Mouse (Mus musculus) liver, embryonic 15.5 days (tissue): ENCODE measurements at regions not wholly inside any gene's neighbourhood (a gene's known extent, or its start where the extent isn't known, plus 50 kb on each side); places are given as distances from the start of the nearest gene placed in this dataset.

ENCODE experiments used
- ATAC-seq: fragments of 200-750 bp; cut with Nextera tagmentation; 2 replicates; pipeline ENCODE4 v1.8.0; 2017; ENCODE audit warnings: moderate number of reproducible peaks, mild to moderate bottlenecking, moderate library complexity; ENCODE audit not compliant: insufficient read depth
- H3K27ac ChIP-seq: fragments of 300-500 bp; sonication (generic); replicated peaks from 2 replicates; pipeline ENCODE4 v1.5.1; 2015; ENCODE audit warnings: mild to moderate bottlenecking, inconsistent platforms
- H3K27me3 ChIP-seq: fragments of 300-500 bp; sonication (generic); 2 replicates; pipeline ENCODE4 v1.6.1; 2015; ENCODE audit warnings: mild to moderate bottlenecking, inconsistent platforms
- H3K36me3 ChIP-seq: fragments of 300-500 bp; sonication (generic); replicated peaks from 2 replicates; pipeline ENCODE4 v1.6.1; 2015; ENCODE audit warnings: moderate library complexity, mild to moderate bottlenecking, inconsistent platforms
- H3K4me1 ChIP-seq: fragments of 300-500 bp; sonication (generic); replicated peaks from 2 replicates; pipeline ENCODE4 v1.6.1; 2015; ENCODE audit warnings: inconsistent platforms
- H3K4me2 ChIP-seq: fragments of 300-500 bp; sonication (generic); 2 replicates; pipeline ENCODE4 v1.6.1; 2015; ENCODE audit warnings: moderate library complexity, mild to moderate bottlenecking, inconsistent platforms
- H3K4me3 ChIP-seq: fragments of 300-500 bp; sonication (generic); replicated peaks from 2 replicates; pipeline ENCODE4 v1.5.1; 2015; ENCODE audit warnings: mild to moderate bottlenecking, inconsistent platforms
- H3K9ac ChIP-seq: fragments of 300-500 bp; sonication (generic); 2 replicates; pipeline ENCODE4 v1.6.1; 2015; ENCODE audit warnings: moderate library complexity, mild to moderate bottlenecking, inconsistent platforms
- H3K9me3 ChIP-seq: fragments of 300-500 bp; sonication (generic); replicated peaks from 2 replicates; pipeline ENCODE4 v1.6.1; 2016; ENCODE audit warnings: inconsistent platforms
- whole genome bisulfite sequencing: fragments of 180-500 bp; shearing (Covaris S2); methylation state at CpG from one replicate; pipeline ENCODE4 v1.1.7; 2015; ENCODE audit warnings: mixed read lengths; ENCODE audit not compliant: insufficient replicate concordance; 5-methylcytosine and 5-hydroxymethylcytosine counted together

DNA sequence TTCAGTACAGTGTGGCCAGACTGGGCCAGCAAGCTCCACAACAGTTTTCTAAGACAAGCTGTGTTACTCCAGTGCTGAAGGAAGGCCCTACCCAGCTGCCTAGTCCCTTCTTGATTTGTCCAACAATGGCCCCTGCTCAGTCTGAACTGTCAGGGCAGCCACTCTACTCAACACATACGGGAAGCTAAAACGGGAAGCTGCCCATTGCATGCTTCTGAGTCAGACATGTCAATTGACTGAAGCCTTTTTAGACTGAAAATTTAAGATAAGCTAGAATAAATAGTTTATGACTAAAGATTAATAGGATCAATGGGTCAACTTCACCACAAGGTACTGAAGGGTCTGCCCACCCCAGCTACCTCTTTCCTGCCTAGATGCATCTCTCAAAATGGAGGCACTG lies 181.4 kb upstream of the Cdyl start:
- H3K9ac ChIP-seq: no peak overlapping the region
- H3K36me3 ChIP-seq: no peaks in the 10 kb centered on the region
- no peak overlapping the region for H3K4me3 ChIP-seq
- H3K4me1 ChIP-seq: no peaks in the 10 kb centered on the region
- H3K27me3 ChIP-seq: no peaks in the 10 kb centered on the region
- H3K9me3 ChIP-seq: no peaks in the 10 kb centered on the region
- 35% methylated on average over 2 of the region's 2 CpGs for WGBS
- no peak for ATAC-seq
- H3K4me2 ChIP-seq: no peak overlapping the region
- H3K27ac ChIP-seq: no peak overlapping the region

DNA sequence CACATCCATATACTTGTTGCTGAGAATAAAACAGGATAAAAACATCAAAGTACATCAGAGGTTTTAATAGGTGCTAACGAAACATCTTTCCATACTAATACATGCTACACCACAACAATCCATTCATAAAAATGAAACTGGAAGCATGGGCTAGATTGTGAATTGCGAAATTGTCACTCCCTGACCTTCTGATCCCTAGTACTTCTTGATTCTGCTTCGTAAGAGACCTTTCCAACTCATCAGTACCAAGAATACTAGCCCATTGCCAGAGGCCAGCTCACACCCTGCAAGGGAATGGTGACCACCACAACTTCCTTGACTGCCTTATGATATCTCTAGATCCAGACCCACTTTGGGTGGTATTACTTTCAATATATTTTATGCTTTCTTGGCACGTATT lies 177.3 kb upstream of the Cdyl start:
- Histone ChIP-seq H3K36me3 (no peaks in the 10 kb centered on the region), H3K4me3 (no peak overlapping the region), H3K9ac (no peak overlapping the region), H3K4me2 (no peak overlapping the region), H3K27me3 (no peaks in the 10 kb centered on the region), H3K27ac (no peak overlapping the region), H3K4me1 (no peaks in the 10 kb centered on the region), H3K9me3 (no peaks in the 10 kb centered on the region)
- WGBS: 61% methylated on average over 4 of the region's 4 CpGs
- ATAC-seq: no peak

DNA sequence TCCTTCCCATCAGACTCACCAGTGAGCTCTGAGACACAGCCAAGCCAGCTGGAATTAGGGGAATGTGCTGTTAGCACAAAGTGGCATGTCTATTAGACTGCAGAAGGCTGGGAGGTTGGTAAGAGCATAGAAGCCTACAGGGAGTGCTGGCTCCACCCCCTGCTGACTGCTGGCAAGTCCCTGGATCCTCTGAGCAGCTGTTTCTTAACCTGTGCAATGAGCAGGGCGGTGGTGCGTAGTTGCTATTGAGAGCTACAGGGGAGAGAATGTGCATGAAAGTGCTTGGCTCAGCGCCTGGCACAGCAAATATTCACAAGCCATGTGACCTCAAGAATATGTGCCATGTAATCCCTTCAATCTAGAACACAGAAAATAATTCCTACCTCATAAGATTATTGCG lies 173.5 kb upstream of the Cdyl start:
- H3K9ac ChIP-seq: no peak overlapping the region
- no peaks in the 10 kb centered on the region for H3K9me3 ChIP-seq
- no peaks in the 10 kb centered on the region for H3K36me3 ChIP-seq
- no peak overlapping the region for H3K4me2 ChIP-seq
- ATAC-seq: no peak
- no peak overlapping the region for H3K27ac ChIP-seq
- WGBS: 75% methylated on average over 4 of the region's 4 CpGs
- H3K4me3 ChIP-seq: no peak overlapping the region
- no peaks in the 10 kb centered on the region for H3K4me1 ChIP-seq
- no peaks in the 10 kb centered on the region for H3K27me3 ChIP-seq

DNA sequence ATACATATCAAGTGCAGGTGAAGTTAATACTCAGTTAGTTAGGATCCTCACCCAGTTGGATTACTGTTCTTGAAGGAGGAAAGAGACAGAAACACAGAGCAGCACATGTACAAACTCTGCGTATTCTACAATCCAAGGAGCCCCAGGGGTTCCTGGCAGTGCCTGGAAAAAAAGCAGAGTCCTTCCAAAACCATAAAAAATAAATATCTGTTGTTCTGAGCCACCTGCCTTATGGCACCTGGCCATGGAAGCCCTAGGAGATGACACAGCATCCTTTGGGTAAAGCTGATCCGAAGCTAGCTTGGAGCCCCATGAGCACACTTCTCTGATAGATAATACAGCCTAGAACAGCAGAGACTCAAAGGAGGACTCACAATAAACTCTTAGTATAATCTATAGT lies 159.9 kb upstream of the Cdyl start:
- H3K27me3 ChIP-seq: no peaks in the 10 kb centered on the region
- no peaks in the 10 kb centered on the region for H3K36me3 ChIP-seq
- no peak for ATAC-seq
- no peak overlapping the region for H3K27ac ChIP-seq
- no peak overlapping the region for H3K4me3 ChIP-seq
- WGBS: 65% methylated on average over 2 of the region's 2 CpGs
- H3K4me2 ChIP-seq: no peak overlapping the region
- no peaks in the 10 kb centered on the region for H3K4me1 ChIP-seq
- no peak overlapping the region for H3K9ac ChIP-seq
- no peaks in the 10 kb centered on the region for H3K9me3 ChIP-seq

DNA sequence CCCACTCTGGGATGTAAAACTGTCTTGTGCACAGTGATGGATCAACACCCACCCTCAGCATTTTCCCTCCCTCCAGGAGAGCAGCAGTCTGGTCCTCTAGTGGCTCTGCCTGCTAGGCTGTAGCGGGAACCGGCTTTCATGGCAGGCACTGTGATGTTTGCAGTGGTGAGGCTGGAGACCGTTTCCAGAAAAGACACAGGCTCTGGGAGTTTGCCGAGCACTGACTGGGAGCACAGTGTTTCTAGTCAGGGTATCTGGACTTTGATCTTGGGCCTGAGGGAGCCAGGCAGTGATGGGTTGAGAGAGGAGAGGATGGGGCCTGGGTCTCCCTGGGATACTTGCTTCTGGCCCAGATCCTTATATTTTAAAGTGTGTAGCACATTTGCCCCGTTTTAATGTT lies 158.7 kb upstream of the Cdyl start:
- Histone ChIP-seq H3K27ac (no peak overlapping the region), H3K4me3 (no peak overlapping the region), H3K9ac (no peak overlapping the region), H3K4me2 (no peak overlapping the region), H3K36me3 (no peaks in the 10 kb centered on the region), H3K27me3 (no peaks in the 10 kb centered on the region), H3K4me1 (no peaks in the 10 kb centered on the region), H3K9me3 (no peaks in the 10 kb centered on the region)
- ATAC-seq: no peak
- 57% methylated on average over 5 of the region's 5 CpGs for WGBS

DNA sequence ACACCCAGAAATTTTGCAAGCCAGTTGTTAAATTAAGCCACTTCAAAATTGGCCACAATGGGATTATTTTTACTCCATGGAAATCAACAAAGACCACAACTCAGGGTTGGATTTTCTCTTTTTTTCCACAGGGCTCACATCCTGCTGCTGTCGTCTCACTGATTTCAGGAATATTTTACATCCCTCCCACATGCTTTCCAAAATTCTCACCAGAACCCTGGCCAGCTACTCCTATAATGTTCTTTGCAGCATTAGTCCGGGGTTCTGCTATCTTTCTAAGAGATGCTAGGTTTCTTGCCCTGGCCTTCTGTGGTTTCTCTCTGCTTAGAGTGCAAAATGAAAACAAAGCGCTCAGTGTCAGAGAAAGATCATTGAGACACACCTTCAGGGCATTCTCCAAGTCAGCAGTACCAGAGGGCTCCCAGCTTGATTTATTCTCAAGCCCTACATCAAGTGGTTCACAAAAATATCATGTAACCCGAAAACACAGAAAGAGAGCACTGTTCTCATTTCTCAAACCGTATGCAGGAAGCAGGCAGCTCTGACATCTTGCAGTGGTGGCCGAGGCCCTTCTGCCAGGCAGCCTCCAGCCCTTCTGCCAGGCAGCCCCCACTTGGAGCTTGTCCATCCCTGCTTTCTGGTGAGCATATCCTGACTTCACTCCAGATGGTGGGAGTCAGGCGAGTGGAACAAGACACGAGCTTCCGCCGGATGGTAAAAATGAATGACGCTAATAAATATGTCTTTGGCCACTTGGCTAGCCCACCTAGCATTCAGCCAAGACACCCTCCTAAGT lies 158.1 kb upstream of the Cdyl start:
- no peaks in the 10 kb centered on the region for H3K36me3 ChIP-seq
- H3K4me1 ChIP-seq: no peaks in the 10 kb centered on the region
- no peaks in the 10 kb centered on the region for H3K27me3 ChIP-seq
- no peak overlapping the region for H3K4me3 ChIP-seq
- ATAC-seq: no peak
- no peaks in the 10 kb centered on the region for H3K9me3 ChIP-seq
- no peak overlapping the region for H3K9ac ChIP-seq
- no peak overlapping the region for H3K4me2 ChIP-seq
- no peak overlapping the region for H3K27ac ChIP-seq
- 68% methylated on average over 11 of the region's 11 CpGs for WGBS

DNA sequence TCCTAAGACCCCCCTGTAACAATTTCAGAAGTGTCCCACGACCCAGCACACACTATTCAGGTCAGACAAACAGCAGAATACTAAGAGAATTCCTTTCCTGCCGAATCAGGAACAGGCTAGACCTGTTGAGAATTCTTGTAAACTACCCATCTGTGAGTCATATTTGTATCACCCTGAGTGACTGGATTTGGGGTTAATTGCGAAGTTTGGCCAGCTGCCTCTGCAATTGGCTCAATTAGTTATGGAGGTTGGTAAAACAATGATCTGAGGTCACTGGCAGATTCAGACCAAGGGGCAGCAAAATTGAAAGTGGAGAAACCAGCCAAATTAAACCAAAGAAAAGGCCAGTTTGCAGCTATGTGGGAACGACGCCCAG lies 157.5 kb upstream of the Cdyl start:
- H3K9me3 ChIP-seq: no peaks in the 10 kb centered on the region
- WGBS: 53% methylated on average over 5 of the region's 5 CpGs
- no peak overlapping the region for H3K4me2 ChIP-seq
- H3K9ac ChIP-seq: no peak overlapping the region
- no peak for ATAC-seq
- H3K36me3 ChIP-seq: no peaks in the 10 kb centered on the region
- no peak overlapping the region for H3K4me3 ChIP-seq
- H3K27me3 ChIP-seq: no peaks in the 10 kb centered on the region
- H3K4me1 ChIP-seq: no peaks in the 10 kb centered on the region
- H3K27ac ChIP-seq: no peak overlapping the region

DNA sequence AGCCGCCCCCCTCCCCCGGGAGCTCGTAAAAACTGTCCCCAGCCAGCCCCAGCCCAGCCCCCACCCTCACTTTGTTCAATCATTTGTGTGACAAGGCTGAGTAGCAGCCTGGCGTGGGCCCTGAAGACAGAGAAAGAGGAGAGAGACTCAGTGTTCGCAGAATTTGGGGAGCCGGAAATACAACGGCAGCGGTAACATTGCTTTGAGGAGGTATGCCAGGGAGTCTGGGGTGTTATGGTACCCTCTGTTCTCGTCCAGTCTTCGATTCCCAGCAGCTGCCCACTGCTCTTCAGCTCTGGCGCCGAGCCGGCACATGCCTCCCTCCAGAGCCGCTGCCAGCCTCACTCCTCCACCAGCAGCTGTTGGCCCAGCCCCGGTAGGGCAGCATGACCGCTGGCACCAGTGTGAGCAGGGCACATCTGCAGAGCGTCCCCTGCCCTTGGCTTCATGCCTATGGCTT lies 156.2 kb upstream of the Cdyl start:
- H3K36me3 ChIP-seq: no peaks in the 10 kb centered on the region
- no peak overlapping the region for H3K4me2 ChIP-seq

DNA sequence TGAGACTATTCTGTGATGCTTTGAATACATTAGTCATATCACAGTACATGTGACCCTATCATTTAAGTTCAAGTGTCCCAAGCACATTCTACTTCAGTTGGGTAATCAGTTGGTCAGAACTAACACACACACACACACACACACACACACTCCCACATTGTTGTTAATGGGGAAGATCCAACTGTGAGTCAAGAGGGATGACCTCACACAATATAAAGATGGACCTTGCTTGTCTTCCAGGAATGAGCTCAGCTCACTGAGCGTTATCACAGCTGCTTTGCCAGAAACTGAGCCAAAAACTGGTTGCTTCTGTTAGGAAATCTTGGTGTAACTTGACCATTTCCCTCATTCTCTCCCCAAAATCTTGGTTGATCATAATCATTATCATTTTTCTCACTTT lies 152.4 kb upstream of the Cdyl start:
- no peaks in the 10 kb centered on the region for H3K27me3 ChIP-seq
- H3K4me1 ChIP-seq: 0 out of 2 replicates have a peak, but pooled peaks cover 2% of the 10 kb centered on the region
- H3K9me3 ChIP-seq: no peaks in the 10 kb centered on the region
- H3K9ac ChIP-seq: no peak overlapping the region
- ATAC-seq: no peak
- 58% methylated on average over 1 of the region's 1 CpGs for WGBS
- H3K4me2 ChIP-seq: no peak overlapping the region
- no peaks in the 10 kb centered on the region for H3K36me3 ChIP-seq
- H3K4me3 ChIP-seq: no peak overlapping the region
- no peak overlapping the region for H3K27ac ChIP-seq

More for the DNA sequence above, 156.2 kb upstream of the Cdyl start:
- Histone ChIP-seq H3K9me3 (no peaks in the 10 kb centered on the region), H3K4me3 (no peak overlapping the region), H3K9ac (no peak overlapping the region), H3K27me3 (no peaks in the 10 kb centered on the region), H3K27ac (no peak overlapping the region), H3K4me1 (no peaks in the 10 kb centered on the region)
- 75% methylated on average over 17 of the region's 17 CpGs for whole genome bisulfite sequencing
- no peak for ATAC-seq

DNA sequence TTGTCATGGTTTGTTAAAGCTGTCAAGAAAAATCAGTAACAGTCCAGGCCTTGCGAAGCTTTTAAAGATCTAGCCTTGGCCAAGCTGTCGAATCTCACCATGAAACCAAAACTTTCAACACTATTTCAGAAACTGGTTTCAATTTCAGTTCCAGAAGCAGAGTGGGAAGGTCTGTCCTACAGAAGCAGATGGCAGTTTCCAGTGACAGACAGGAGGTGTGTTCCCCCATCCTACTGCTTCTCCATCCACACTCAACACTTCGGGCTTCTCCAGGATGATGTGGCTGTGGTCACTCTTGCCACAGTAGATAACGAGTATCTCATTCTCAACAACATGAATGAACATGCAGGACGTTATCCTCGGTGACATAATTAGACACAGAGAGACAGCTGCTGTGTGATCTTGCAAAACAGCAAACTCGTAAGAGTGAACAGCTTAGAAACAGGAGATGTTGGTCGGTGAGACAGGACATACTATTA lies 147.6 kb upstream of the Cdyl start:
- Histone ChIP-seq H3K4me2 (no peak overlapping the region), H3K36me3 (no peaks in the 10 kb centered on the region), H3K27me3 (no peaks in the 10 kb centered on the region), H3K9me3 (no peaks in the 10 kb centered on the region), H3K27ac (no peak overlapping the region), H3K4me1 (0 out of 2 replicates have a peak, but pooled peaks cover 5% of the 10 kb centered on the region), H3K9ac (no peak overlapping the region), H3K4me3 (no peak overlapping the region)
- WGBS: 34% methylated on average over 8 of the region's 8 CpGs
- ATAC-seq: no peak

DNA sequence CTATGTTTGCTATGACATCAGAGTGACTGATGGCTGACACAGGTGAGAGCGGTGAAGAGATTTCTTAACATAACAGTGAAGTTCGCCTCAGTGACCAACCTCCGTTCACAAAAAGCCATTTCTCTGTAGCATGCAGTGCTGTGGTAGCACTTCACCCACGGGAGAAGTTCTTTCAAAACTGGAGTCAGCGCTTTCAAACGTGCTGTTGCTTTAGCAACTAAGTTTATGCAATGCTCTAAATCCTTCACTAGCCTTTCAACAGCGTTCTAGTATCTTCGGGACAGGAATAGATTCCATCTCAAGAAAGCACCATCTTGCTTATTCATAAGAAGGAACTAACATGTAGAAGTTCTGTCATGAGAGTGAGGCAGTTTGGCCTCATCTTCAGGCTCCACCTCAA lies 146.5 kb upstream of the Cdyl start:
- Histone ChIP-seq H3K27me3 (no peaks in the 10 kb centered on the region), H3K36me3 (no peaks in the 10 kb centered on the region), H3K27ac (no peak overlapping the region), H3K4me3 (no peak overlapping the region), H3K4me1 (0 out of 2 replicates have a peak, but pooled peaks cover 5% of the 10 kb centered on the region), H3K9me3 (no peaks in the 10 kb centered on the region), H3K9ac (no peak overlapping the region), H3K4me2 (no peak overlapping the region)
- 64% methylated on average over 8 of the region's 8 CpGs for WGBS
- ATAC-seq: no peak

DNA sequence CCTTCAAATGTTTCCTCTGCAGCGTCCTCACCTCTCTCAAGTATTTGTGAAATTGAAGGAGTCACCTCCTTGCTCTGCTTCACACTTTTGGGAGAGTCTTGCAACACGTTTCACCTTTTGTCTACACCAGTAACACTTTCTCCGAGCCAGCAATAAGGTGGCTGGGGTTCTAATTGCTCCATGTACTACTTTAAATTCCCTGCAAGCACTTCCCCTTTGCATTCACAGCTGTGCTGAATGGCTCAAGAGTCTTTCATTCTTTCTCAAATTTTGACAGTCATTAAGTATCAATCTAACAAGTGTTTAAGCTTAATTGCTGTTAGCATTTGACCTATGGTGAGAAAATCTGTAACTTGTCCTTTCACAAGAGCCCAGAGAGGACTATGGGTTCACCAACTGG lies 144.3 kb upstream of the Cdyl start:
- H3K9ac ChIP-seq: no peak overlapping the region
- no peak overlapping the region for H3K27ac ChIP-seq
- no peaks in the 10 kb centered on the region for H3K36me3 ChIP-seq
- H3K9me3 ChIP-seq: no peaks in the 10 kb centered on the region
- ATAC-seq: no peak
- H3K4me2 ChIP-seq: no peak overlapping the region
- H3K27me3 ChIP-seq: no peaks in the 10 kb centered on the region
- H3K4me3 ChIP-seq: no peak overlapping the region
- H3K4me1 ChIP-seq: 0 out of 2 replicates have a peak, but pooled peaks cover 5% of the 10 kb centered on the region
- 37% methylated on average over 3 of the region's 3 CpGs for WGBS
